Mouse (Mus musculus) forebrain, postnatal 0 days (tissue): ENCODE data around the gene Dync1li2. TPM values are rescaled to one million over a fixed set of nuclear protein-coding genes. Genes with fewer than 3 reads are reported as not detected.

ENCODE experiments used
- ATAC-seq: fragments of 200-750 bp; cut with Nextera tagmentation; 2 replicates; pipeline ENCODE4 v1.8.0; 2017; ENCODE audit warnings: mild to moderate bottlenecking, moderate library complexity
- DNase-seq: peaks from one replicate; pipeline ENCODE4 v3.0.0-alpha.2; 2015
- H3K27ac ChIP-seq: fragments of 300-500 bp; sonication (generic); 2 replicates; pipeline ENCODE4 v1.5.1; 2014; ENCODE audit warnings: low read depth, mild to moderate bottlenecking, antibody characterized with exemption, low read length, moderate library complexity, mixed read lengths
- H3K27me3 ChIP-seq: fragments of 300-500 bp; sonication (generic); 2 replicates; pipeline ENCODE4 v1.6.1; 2014; ENCODE audit warnings: mild to moderate bottlenecking, low read length, mixed read lengths; ENCODE audit not compliant: insufficient read depth
- H3K36me3 ChIP-seq: fragments of 300-500 bp; sonication (generic); 2 replicates; pipeline ENCODE4 v1.6.1; 2014; ENCODE audit warnings: mild to moderate bottlenecking, moderate library complexity; ENCODE audit not compliant: insufficient read depth
- H3K4me1 ChIP-seq: fragments of 300-500 bp; sonication (generic); 2 replicates; pipeline ENCODE4 v1.6.1; 2014; ENCODE audit warnings: antibody characterized with exemption; ENCODE audit not compliant: insufficient read depth
- H3K4me2 ChIP-seq: fragments of 300-500 bp; sonication (generic); 2 replicates; pipeline ENCODE4 v1.6.1; 2014; ENCODE audit warnings: low read depth, mild to moderate bottlenecking, moderate library complexity
- H3K4me3 ChIP-seq: fragments of 300-500 bp; sonication (generic); 2 replicates; pipeline ENCODE4 v1.5.1; 2014; ENCODE audit warnings: low read depth, low read length, mixed read lengths
- H3K9ac ChIP-seq: fragments of 300-500 bp; sonication (generic); 2 replicates; pipeline ENCODE4 v1.6.1; 2014; ENCODE audit warnings: mild to moderate bottlenecking
- H3K9me3 ChIP-seq: fragments of 300-500 bp; sonication (generic); 2 replicates; pipeline ENCODE4 v1.6.1; 2016; ENCODE audit warnings: low read length
- CTCF ChIP-seq: sonication (generic); IDR thresholded peaks from 2 replicates; pipeline ENCODE4 v1.5.1; 2016; ENCODE audit warnings: antibody characterized with exemption, control low read depth, low read depth
- WGBS: fragments of 180-500 bp; shearing (Covaris S2); extraction: QIAGEN DNeasy Blood & Tissue Kit; methylation state at CpG from one replicate; pipeline ENCODE4 v1.1.7; 2014; 5-methylcytosine and 5-hydroxymethylcytosine counted together
- polyA plus RNA-seq: library from polyadenylated mRNA; unstranded; fragments of >200 nt; fragmentation: Nextera tagmentation; extraction: Ambion mirVana; gene quantifications from 2 replicates; pipeline ENCODE4 v1.2.1, GENCODE M21; 2015
- total RNA-seq: library from RNA; depleted of rRNA; stranded (reverse); fragments of >200 nt; gene quantifications from 2 replicates; pipeline ENCODE4 v1.2.3, GENCODE M21; 2014; rRNA removed

Dync1li2 gene
- 104 and 125 TPM in 2 replicates for total RNA-seq
- polyA plus RNA-seq = 46.4 and 74.0 TPM in 2 replicates

- WGBS = under 1% methylated on average over 75 of the region's 75 CpGs
- peaks cover 9% of the 10 kb centered on the region for H3K4me1 ChIP-seq
- TF ChIP-seq CTCF = peak; percentile 90
- ATAC-seq (peak; percentile 93), DNase-seq (peak; percentile 94)
- H3K9me3 ChIP-seq = no peaks in the 10 kb centered on the region
- H3K27ac ChIP-seq = peak within 1 kb of the TSS; percentile 93
- peak within 1 kb of the TSS; percentile 96 for H3K9ac ChIP-seq
- no peaks in the 10 kb centered on the region for H3K27me3 ChIP-seq
- peak within 1 kb of the TSS; percentile 94 for H3K4me3 ChIP-seq
- H3K36me3 ChIP-seq = peaks cover 27% of the 10 kb centered on the region
- H3K4me2 ChIP-seq = peak within 1 kb of the TSS; percentile 81
These were observed at the start of gene Dync1li2 for GRCm38 (mm10) chr8:104442299-104443124. Gene Dync1li2 (minus strand): TSS chr8:104443047.

DNA sequence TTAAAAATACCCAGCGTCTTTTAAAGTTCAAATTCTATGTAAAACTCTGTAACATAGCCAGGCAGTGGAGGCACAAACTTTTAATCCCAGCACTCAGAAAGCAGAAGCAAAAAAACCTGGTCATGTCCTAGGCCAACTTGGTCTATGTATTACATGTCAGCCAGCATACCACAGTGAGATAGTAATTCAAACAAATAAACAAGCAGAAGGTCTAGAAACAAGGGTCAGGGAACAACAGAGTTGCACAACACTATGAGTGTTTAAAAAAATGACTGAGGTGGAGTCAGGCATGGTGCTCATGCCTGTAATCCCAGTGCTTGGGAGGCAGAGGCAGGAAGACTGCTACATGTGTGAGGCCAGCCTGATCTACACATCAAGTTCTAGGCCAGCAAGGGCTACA lies 36.2 kb upstream of the Dync1li2 start:
- DNase-seq (no peak), ATAC-seq (no peak)
- no peak overlapping the region for H3K4me3 ChIP-seq
- H3K27ac ChIP-seq = no peak overlapping the region
- WGBS = 42% methylated on average over 1 of the region's 1 CpGs
- no peak for TF ChIP-seq CTCF
- H3K9ac ChIP-seq = no peak overlapping the region
- H3K36me3 ChIP-seq = no peaks in the 10 kb centered on the region
- no peaks in the 10 kb centered on the region for H3K27me3 ChIP-seq
- H3K4me1 ChIP-seq = no peaks in the 10 kb centered on the region
- no peaks in the 10 kb centered on the region for H3K9me3 ChIP-seq
- no peak overlapping the region for H3K4me2 ChIP-seq

DNA sequence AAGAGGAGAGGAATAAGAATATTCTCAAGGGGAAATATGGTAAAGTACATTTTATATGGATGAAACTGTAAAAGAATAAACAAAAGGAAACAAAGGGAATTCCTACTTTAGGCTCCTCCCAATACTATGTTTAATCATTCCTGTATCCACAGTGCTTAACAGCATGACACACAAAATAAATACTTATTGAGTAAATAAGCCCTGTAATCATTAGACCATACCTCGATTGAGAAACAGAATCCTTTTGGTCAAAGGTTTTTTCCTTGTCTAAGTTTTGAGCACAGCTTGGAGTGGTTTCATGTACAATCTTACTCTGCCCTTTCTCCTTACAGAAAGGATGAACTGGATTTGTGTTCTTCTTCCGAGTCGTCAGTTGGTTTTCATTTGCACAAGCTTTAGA lies 29.6 kb upstream of the Dync1li2 start:
- no peak for TF ChIP-seq CTCF
- H3K27me3 ChIP-seq = no peaks in the 10 kb centered on the region
- H3K4me1 ChIP-seq = no peaks in the 10 kb centered on the region
- no peak overlapping the region for H3K4me3 ChIP-seq
- H3K9ac ChIP-seq = no peak overlapping the region
- 83% methylated on average over 3 of the region's 3 CpGs for WGBS
- no peak overlapping the region for H3K27ac ChIP-seq
- no peaks in the 10 kb centered on the region for H3K36me3 ChIP-seq
- H3K4me2 ChIP-seq = no peak overlapping the region
- DNase-seq (no peak), ATAC-seq (no peak)
- H3K9me3 ChIP-seq = no peaks in the 10 kb centered on the region

GRCm38 (mm10) chr8:104467463-104467862 lies 24.6 kb upstream of the Dync1li2 start:
- Histone ChIP-seq H3K9ac (no peak overlapping the region), H3K4me2 (no peak overlapping the region), H3K36me3 (no peaks in the 10 kb centered on the region), H3K27me3 (no peaks in the 10 kb centered on the region), H3K4me1 (no peaks in the 10 kb centered on the region), H3K9me3 (no peaks in the 10 kb centered on the region), H3K4me3 (no peak overlapping the region), H3K27ac (no peak overlapping the region)
- 69% methylated on average over 2 of the region's 2 CpGs for WGBS
- TF ChIP-seq CTCF = no peak
- no peak for DNase-seq
- ATAC-seq = no peak

DNA sequence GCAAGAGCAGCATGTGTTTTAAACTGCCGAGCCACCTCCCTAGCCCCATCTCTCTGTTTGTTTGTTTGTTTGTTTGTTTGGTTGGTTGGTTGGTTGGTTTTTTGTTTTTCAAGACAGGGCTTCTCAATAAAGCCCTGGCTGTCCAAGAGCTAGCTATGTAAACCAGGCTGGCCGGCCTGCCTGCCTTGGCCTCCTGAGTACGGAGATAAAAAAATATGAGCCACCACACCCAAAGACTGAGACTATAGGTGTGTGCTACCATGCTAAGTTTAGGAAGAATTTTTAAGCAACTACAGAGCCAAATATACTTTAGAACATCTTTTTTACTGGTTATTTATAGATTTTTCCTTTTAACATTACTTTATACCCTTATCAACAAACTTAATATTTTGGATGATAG lies 9.3 kb upstream of the Dync1li2 start:
- no peak for ATAC-seq
- Histone ChIP-seq H3K9ac (no peak overlapping the region), H3K4me1 (no peaks in the 10 kb centered on the region), H3K4me3 (no peak overlapping the region), H3K27ac (no peak overlapping the region), H3K4me2 (no peak overlapping the region), H3K27me3 (no peaks in the 10 kb centered on the region), H3K9me3 (no peaks in the 10 kb centered on the region), H3K36me3 (no peaks in the 10 kb centered on the region)
- no peak for DNase-seq
- no peak for TF ChIP-seq CTCF
- 93% methylated on average over 3 of the region's 3 CpGs for WGBS

DNA sequence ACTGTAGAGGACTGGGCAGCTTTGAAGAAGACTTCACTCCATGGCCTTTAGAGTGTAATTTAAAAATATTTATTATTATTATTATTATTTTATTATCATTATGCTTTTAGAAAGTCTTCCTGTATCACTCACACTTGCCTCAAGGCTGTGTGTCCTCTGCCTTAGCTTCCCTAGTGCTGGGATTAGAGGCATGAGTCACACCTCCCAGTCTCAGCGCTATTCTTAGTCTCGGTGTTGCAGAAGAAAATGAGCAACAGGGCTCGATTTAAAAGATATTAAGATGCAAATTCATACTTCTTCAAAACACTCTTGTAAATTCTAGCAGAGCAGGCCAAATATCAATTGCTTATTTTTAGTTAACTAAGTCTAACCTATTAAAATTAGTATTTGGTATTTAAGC lies 5.9 kb upstream of the Dync1li2 start:
- Histone ChIP-seq H3K9ac (no peak overlapping the region), H3K4me3 (no peak overlapping the region), H3K4me1 (no peaks in the 10 kb centered on the region), H3K36me3 (no peaks in the 10 kb centered on the region), H3K4me2 (no peak overlapping the region), H3K9me3 (no peaks in the 10 kb centered on the region), H3K27me3 (no peaks in the 10 kb centered on the region), H3K27ac (no peak overlapping the region)
- ATAC-seq (no peak), DNase-seq (no peak)
- WGBS = 71% methylated on average over 3 of the region's 3 CpGs
- no peak for TF ChIP-seq CTCF

DNA sequence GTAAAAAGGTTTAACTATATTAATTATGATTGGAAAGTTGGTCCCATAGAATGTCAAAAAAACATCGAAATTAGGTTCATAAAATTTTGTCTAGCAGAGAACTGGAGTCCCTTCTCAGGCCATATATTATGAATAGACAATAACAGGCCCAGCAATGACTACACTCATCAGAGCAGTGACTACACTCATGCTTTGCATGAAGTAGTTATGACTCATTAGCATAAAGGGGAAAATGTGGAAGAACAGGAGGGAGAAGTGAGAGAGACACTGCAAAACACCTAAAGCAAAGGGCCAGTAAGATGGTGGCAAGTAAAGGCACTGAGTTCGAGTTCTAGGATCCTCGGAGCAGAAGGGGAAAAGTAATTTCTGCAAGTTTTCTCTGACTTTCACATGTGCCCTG lies 3.2 kb upstream of the Dync1li2 start:
- Histone ChIP-seq H3K4me2 (no peak overlapping the region), H3K4me1 (peaks cover 7% of the 10 kb centered on the region), H3K9ac (no peak overlapping the region), H3K36me3 (no peaks in the 10 kb centered on the region), H3K27me3 (no peaks in the 10 kb centered on the region), H3K27ac (no peak overlapping the region), H3K9me3 (no peaks in the 10 kb centered on the region), H3K4me3 (no peak overlapping the region)
- ATAC-seq (no peak), DNase-seq (no peak)
- WGBS = 90% methylated on average over 3 of the region's 3 CpGs
- no peak for TF ChIP-seq CTCF
